Mouse (Mus musculus) lung, postnatal 0 days (tissue): Measurements from ENCODE around the gene Nmd3. TPM values are rescaled to one million over a fixed set of nuclear protein-coding genes. Genes with fewer than 3 reads are reported as not detected.

Experiments used
- ATAC-seq: fragments of 200-750 bp; cut with Nextera tagmentation; 2 replicates; pipeline ENCODE4 v1.8.0; 2017; ENCODE audit warnings: moderate library complexity
- DNase-seq: peaks from one replicate; pipeline ENCODE4 v3.0.0-alpha.2; 2016; ENCODE audit warnings: low spot score
- H3K27ac ChIP-seq: fragments of 300-500 bp; sonication (generic); 2 replicates; pipeline ENCODE4 v1.5.1; 2014; ENCODE audit warnings: antibody characterized with exemption, mild to moderate bottlenecking, low read length, mixed read lengths
- H3K27me3 ChIP-seq: fragments of 300-500 bp; sonication (generic); replicated peaks from 2 replicates; pipeline ENCODE4 v1.6.1; 2014; ENCODE audit warnings: low read length, mixed read lengths; ENCODE audit not compliant: insufficient read depth
- H3K36me3 ChIP-seq: fragments of 300-500 bp; sonication (generic); 2 replicates; pipeline ENCODE4 v1.6.1; 2014; ENCODE audit warnings: low read length, mixed read lengths; ENCODE audit not compliant: insufficient read depth
- H3K4me1 ChIP-seq: fragments of 300-500 bp; sonication (generic); 2 replicates; pipeline ENCODE4 v1.6.1; 2014; ENCODE audit warnings: antibody characterized with exemption, low read depth, low read length, mixed read lengths; ENCODE audit not compliant: insufficient read depth
- H3K4me2 ChIP-seq: fragments of 300-500 bp; sonication (generic); replicated peaks from 2 replicates; pipeline ENCODE4 v1.6.1; 2014; ENCODE audit warnings: low read depth, mild to moderate bottlenecking, low read length, moderate library complexity, mixed read lengths
- H3K4me3 ChIP-seq: fragments of 300-500 bp; sonication (generic); 2 replicates; pipeline ENCODE4 v1.5.1; 2014; ENCODE audit warnings: low read depth, low read length
- H3K9ac ChIP-seq: fragments of 300-500 bp; sonication (generic); replicated peaks from 2 replicates; pipeline ENCODE4 v1.6.1; 2014; ENCODE audit warnings: low read depth, mild to moderate bottlenecking
- H3K9me3 ChIP-seq: fragments of 300-500 bp; sonication (generic); 2 replicates; pipeline ENCODE4 v1.6.1; 2016; ENCODE audit warnings: low read length, mixed read lengths
- CTCF ChIP-seq: IDR thresholded peaks from 2 replicates; pipeline ENCODE4 v1.5.1; 2016; ENCODE audit warnings: antibody characterized with exemption, mild to moderate bottlenecking
- EP300 ChIP-seq: IDR thresholded peaks from 2 replicates; pipeline ENCODE4 v1.6.1; 2016; ENCODE audit warnings: antibody characterized with exemption, mild to moderate bottlenecking, control low read depth
- WGBS: fragments of 180-500 bp; shearing (Covaris S2); extraction: QIAGEN DNeasy Blood & Tissue Kit; methylation state at CpG from one replicate; pipeline ENCODE4 v1.1.7; 2014; 5-methylcytosine and 5-hydroxymethylcytosine counted together
- polyA plus RNA-seq: library from polyadenylated mRNA; unstranded; fragments of >200 nt; fragmentation: Nextera tagmentation; extraction: Ambion mirVana; gene quantifications from 2 replicates; pipeline ENCODE4 v1.2.1, GENCODE M21; 2015

Gene Nmd3
- polyA plus RNA-seq, 1 experiment from 2014 or later, result 70.9 TPM

DNA sequence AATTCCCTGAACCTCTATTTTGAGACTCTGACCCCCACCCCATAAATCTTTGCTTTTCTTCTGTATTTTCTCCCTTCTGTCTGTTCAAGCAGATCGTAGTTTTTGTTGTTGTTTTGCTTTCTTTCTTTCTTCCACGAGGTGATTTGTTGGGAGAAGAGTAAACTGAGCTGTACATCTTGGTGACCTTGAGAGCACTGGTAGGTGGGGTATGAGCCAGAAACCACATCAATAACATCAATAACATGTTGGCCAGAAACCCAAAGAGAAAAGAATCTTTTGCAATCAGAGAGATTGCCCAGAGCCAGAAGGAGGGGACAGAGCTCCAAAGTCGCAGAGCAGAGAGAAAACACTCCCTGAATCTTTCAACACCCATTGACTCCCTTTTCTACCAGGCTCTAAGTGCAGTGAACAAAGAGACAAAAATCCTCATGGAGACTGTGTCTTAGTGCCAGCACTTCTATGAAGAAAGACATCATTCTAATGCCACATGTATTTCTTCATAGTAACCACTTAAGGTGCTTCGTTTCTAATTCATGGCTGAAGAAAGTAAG is 57.5 kb downstream of the Nmd3 start:
- Histone ChIP-seq H3K36me3 (no peaks in the 10 kb centered on the region), H3K9me3 (no peaks in the 10 kb centered on the region), H3K4me3 (no peak overlapping the region), H3K4me2 (no peak overlapping the region), H3K27me3 (no peaks in the 10 kb centered on the region), H3K4me1 (no peaks in the 10 kb centered on the region), H3K9ac (no peak overlapping the region), H3K27ac (no peak overlapping the region)
- no peak for ATAC-seq
- peak; percentile 16 for DNase-seq
- TF ChIP-seq EP300 (no peak), CTCF (no peak)
- 55% methylated on average over 4 of the region's 4 CpGs for WGBS

DNA sequence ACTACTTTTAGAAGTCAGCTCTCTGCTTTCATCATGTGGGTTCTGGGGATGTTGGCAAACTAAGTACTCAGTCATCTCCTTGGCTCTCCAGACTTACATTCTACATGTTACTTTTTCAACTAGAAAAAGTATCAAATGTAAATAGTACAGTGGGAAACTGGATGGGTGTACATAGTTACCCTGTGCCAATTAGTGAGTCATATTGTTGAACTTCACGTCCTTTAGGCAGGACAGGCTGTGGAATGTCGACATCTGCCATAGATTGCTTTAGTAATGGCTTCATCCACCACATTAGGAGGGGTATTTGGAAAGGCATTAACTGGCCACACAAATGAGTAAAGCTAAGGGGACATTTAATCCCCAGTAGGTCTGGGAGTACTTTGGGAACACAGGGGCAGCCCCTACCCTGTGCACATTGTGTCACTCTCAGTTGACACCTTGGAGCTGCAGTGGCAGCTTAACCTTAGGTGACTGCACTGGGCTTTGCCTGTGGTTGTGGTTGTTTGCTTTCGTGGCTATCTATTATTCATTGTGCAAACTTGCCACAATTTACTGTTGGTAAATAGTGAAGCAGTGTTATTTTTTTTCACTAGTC is 71.1 kb downstream of the Nmd3 start:
- WGBS, result 49% methylated on average over 3 of the region's 3 CpGs
- peak; percentile 77 for ATAC-seq

GRCm38 (mm10) chr3:69797533-69797932 is 75.7 kb downstream of the Nmd3 start:
- no peak for TF ChIP-seq EP300
- no peak for TF ChIP-seq CTCF
- H3K9me3 ChIP-seq, result no peaks in the 10 kb centered on the region
- DNase-seq, result no peak
- H3K4me2 ChIP-seq, result no peak overlapping the region
- ATAC-seq, result no peak
- 76% methylated on average over 4 of the region's 4 CpGs for WGBS
- no peaks in the 10 kb centered on the region for H3K4me1 ChIP-seq
- no peaks in the 10 kb centered on the region for H3K36me3 ChIP-seq
- no peaks in the 10 kb centered on the region for H3K27me3 ChIP-seq
- H3K27ac ChIP-seq, result no peak overlapping the region
- H3K9ac ChIP-seq, result no peak overlapping the region
- H3K4me3 ChIP-seq, result no peak overlapping the region

More for the DNA sequence above, 71.1 kb downstream of the Nmd3 start:
- TF ChIP-seq EP300, result 0 out of 2 replicates have a peak, but pooled peaks have one; percentile 14
- TF ChIP-seq CTCF, result no peak
- Histone ChIP-seq H3K4me3 (no peak overlapping the region), H3K36me3 (no peaks in the 10 kb centered on the region), H3K9ac (no peak overlapping the region), H3K4me1 (no peaks in the 10 kb centered on the region), H3K9me3 (no peaks in the 10 kb centered on the region), H3K27ac (no peak overlapping the region), H3K4me2 (no peak overlapping the region), H3K27me3 (no peaks in the 10 kb centered on the region)
- peak; percentile 58 for DNase-seq

DNA sequence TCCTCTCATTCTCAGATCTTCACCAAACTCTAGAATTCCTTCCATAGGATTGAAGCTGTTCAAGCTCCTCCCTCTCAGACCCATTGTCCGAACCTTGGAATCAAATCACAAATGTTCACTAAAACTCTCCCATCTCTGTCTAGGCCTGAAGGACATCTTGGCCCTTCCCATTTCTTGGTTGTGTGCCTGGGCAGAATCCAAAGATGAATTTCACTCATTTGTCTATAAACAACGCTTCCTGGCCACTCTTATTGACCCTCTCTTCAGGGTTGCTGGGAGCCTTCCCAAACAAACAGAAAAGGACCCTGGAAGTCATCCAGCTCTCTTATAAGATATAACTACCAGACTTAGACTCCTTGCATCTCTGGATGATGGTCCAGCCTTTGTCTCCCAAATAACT is 76.2 kb downstream of the Nmd3 start:
- H3K4me2 ChIP-seq, result no peak overlapping the region
- H3K27ac ChIP-seq, result no peak overlapping the region
- no peaks in the 10 kb centered on the region for H3K9me3 ChIP-seq
- no peaks in the 10 kb centered on the region for H3K27me3 ChIP-seq
- no peaks in the 10 kb centered on the region for H3K4me1 ChIP-seq
- no peak overlapping the region for H3K9ac ChIP-seq
- TF ChIP-seq CTCF (no peak), EP300 (no peak)
- no peak overlapping the region for H3K4me3 ChIP-seq
- H3K36me3 ChIP-seq, result no peaks in the 10 kb centered on the region
- DNase-seq, result peak; percentile 34
- 54% methylated on average over 2 of the region's 2 CpGs for WGBS
- peak; percentile 38; the same call in 1 of the 2 replicates for ATAC-seq

DNA sequence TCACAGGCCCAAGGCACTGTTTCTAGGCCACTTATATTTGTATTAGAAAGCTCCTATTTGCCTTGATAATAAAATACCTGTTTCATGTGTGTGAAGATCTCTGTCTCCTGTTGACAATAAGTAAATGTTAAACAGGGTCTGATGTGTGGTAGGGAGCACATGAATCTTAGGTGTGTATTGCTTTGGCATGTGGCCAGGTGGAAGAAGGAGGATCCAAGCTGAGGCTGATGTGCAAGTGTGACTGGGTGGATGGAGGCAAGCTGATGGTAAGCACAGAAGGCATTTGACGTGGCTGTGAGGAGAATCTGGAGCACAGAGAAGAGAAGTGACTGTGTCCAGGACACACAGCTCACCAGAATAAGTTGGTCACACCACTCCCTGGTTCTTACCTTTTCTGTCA is 77.3 kb downstream of the Nmd3 start:
- Histone ChIP-seq H3K4me2 (no peak overlapping the region), H3K9me3 (no peaks in the 10 kb centered on the region), H3K9ac (no peak overlapping the region), H3K4me3 (no peak overlapping the region), H3K27me3 (no peaks in the 10 kb centered on the region), H3K4me1 (no peaks in the 10 kb centered on the region), H3K27ac (no peak overlapping the region), H3K36me3 (no peaks in the 10 kb centered on the region)
- TF ChIP-seq CTCF (no peak), EP300 (no peak)
- ATAC-seq (no peak), DNase-seq (no peak)
- 89% methylated on average over 1 of the region's 1 CpGs for WGBS

GRCm38 (mm10) chr3:69800829-69801384 is 79.1 kb downstream of the Nmd3 start:
- Histone ChIP-seq H3K4me2 (no peak overlapping the region), H3K27me3 (no peaks in the 10 kb centered on the region), H3K9me3 (no peaks in the 10 kb centered on the region), H3K4me3 (no peak overlapping the region), H3K4me1 (no peaks in the 10 kb centered on the region), H3K27ac (no peak overlapping the region), H3K9ac (no peak overlapping the region), H3K36me3 (no peaks in the 10 kb centered on the region)
- TF ChIP-seq EP300 (no peak), CTCF (no peak)
- 38% methylated on average over 7 of the region's 7 CpGs for WGBS
- DNase-seq, result no peak
- no peak for ATAC-seq
